Mouse (Mus musculus) cerebellum, adult 8-10 months (tissue): Measurements from ENCODE around the gene Akr1cl.

Source experiments
- DNase-seq: peaks from one replicate; pipeline ENCODE4 v3.0.0; 2022

The Akr1cl gene

GRCm38 (mm10) chr1:64986120-64986519 is 46.4 kb downstream of the Akr1cl start:
- peak; percentile 42 for DNase-seq

GRCm38 (mm10) chr1:64983247-64983646 is 49.3 kb downstream of the Akr1cl start:
- DNase-seq, result no peak

GRCm38 (mm10) chr1:64978321-64978799 is 54.2 kb downstream of the Akr1cl start:
- no peak for DNase-seq

- DNase-seq, result no peak
These were observed 57.2 kb downstream of the Akr1cl start for GRCm38 (mm10) chr1:64975346-64975745.

GRCm38 (mm10) chr1:64970685-64971084 is 61.9 kb downstream of the Akr1cl start:
- DNase-seq, result no peak
